Mouse (Mus musculus): ENCODE data around the gene A630095N17Rik. TPM values are rescaled to one million over a fixed set of nuclear protein-coding genes. Genes with fewer than 3 reads are reported as not detected.

A630095N17Rik gene
- polyA plus RNA-seq, 1 experiment from 2014 or later = not detected

DNA sequence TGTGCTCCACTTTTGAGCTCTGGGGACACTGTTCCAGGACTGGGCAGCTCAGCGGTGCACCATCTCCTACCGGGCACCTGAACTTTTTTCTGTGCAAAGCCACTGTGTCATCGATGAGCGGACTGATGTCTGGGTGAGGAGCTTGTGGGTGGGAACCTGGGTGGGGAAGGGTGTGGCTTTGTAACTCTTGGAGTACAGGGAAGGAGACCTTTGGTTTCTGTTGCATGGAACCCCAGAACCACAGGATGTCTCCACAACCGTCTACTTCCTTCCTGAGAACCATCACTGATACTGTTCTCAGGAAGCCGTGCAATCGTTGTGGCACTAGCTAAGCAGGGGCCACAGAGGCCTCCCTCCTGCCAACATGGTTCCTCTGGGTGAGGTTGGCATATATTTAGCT is 18.8 kb downstream of the A630095N17Rik start:
- 95% methylated on average over 7 of the region's 7 CpGs for WGBS
- H3K27me3 ChIP-seq (ENCODE audit: control insufficient read depth, insufficient read depth, low read length) = peaks cover 22% of the 10 kb centered on the region
- 0 out of 2 replicates have a peak, but pooled peaks cover 2% of the 10 kb centered on the region for H3K36me3 ChIP-seq (ENCODE audit: control insufficient read depth, insufficient read depth, low read length)
- H3K9ac ChIP-seq (ENCODE audit: low read depth, low read length) = no peak overlapping the region
- H3K4me2 ChIP-seq (replicated peaks; ENCODE audit: low read depth, low read length) = no peak overlapping the region
- H3K9me3 ChIP-seq (ENCODE audit: control insufficient read depth, low read length) = no peaks in the 10 kb centered on the region
- ATAC-seq (ENCODE audit: low FRiP score) = no peak
- no peak overlapping the region for H3K4me3 ChIP-seq (ENCODE audit: low read depth, low read length)
- H3K27ac ChIP-seq (ENCODE audit: low read depth, low read length) = no peak overlapping the region
- no peak for DNase-seq (ENCODE audit: low spot score)
- peaks cover 5% of the 10 kb centered on the region for H3K4me1 ChIP-seq (replicated peaks; ENCODE audit: control insufficient read depth, insufficient read depth, low read length)

DNA sequence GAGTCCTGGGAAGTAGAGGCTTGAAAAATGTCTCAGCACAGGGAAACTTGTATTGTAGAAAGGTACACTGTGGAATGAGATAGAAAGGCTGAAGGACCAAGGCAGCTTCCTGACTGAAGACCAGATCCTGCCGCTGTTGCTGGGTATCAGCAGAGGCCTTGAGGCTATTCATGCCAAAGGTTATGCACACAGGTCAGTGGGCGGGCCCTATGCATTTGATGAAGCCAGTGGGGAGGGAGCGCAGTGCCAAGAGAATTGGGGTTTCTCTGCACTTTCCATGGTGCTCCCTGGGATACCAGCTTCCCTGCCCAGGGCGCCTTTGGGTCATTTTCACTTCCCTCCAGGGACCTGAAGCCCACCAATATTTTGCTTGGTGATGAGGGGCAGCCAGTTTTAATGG is 19.4 kb downstream of the A630095N17Rik start:
- no peak overlapping the region for H3K4me2 ChIP-seq (replicated peaks; ENCODE audit: low read depth, low read length)
- H3K27ac ChIP-seq (ENCODE audit: low read depth, low read length) = no peak overlapping the region
- DNase-seq (ENCODE audit: low spot score) = no peak
- peaks cover 5% of the 10 kb centered on the region for H3K4me1 ChIP-seq (replicated peaks; ENCODE audit: control insufficient read depth, insufficient read depth, low read length)
- ATAC-seq (ENCODE audit: low FRiP score) = no peak
- no peak overlapping the region for H3K9ac ChIP-seq (ENCODE audit: low read depth, low read length)
- no peaks in the 10 kb centered on the region for H3K9me3 ChIP-seq (ENCODE audit: control insufficient read depth, low read length)
- 0 out of 2 replicates have a peak, but pooled peaks cover 2% of the 10 kb centered on the region for H3K36me3 ChIP-seq (ENCODE audit: control insufficient read depth, insufficient read depth, low read length)
- 75% methylated on average over 4 of the region's 4 CpGs for WGBS
- no peak overlapping the region for H3K4me3 ChIP-seq (ENCODE audit: low read depth, low read length)
- H3K27me3 ChIP-seq (ENCODE audit: control insufficient read depth, insufficient read depth, low read length) = peaks cover 17% of the 10 kb centered on the region

DNA sequence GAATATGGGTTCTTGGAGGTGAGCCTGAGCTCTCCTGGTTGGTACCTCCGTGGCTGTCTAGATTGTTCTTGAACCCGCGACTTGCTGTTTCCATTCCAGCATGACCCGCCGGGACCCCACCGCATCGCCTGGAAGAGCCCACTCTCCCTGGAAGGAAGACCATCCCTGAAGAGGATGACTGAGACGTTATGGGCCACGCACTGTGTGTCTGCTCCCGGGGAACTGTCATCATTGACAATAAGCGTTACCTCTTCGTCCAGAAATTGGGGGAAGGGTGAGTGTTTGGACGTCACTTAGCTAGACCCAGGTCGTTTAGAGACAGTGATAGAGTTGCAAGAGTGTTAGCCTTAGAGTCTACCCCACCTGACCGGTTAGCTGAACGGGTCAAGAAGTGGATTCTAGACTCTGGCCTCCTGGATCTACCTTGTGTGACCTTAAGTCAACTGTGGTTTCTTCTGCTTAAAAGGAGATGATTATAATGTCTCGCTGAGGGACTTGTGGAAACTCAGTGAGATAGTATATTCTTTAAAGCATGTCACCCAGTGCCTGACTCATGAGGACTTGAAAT is 20.7 kb downstream of the A630095N17Rik start:
- 14% methylated on average over 17 of the region's 17 CpGs for WGBS
- H3K4me3 ChIP-seq (ENCODE audit: low read depth, low read length) = peak overlapping the region; percentile 84
- ATAC-seq (ENCODE audit: low FRiP score) = no peak; the same call in 1 of the 2 replicates
- H3K9ac ChIP-seq (ENCODE audit: low read depth, low read length) = peak overlapping the region; percentile 91
- peaks cover 5% of the 10 kb centered on the region for H3K4me1 ChIP-seq (replicated peaks; ENCODE audit: control insufficient read depth, insufficient read depth, low read length)
- H3K36me3 ChIP-seq (ENCODE audit: control insufficient read depth, insufficient read depth, low read length) = 0 out of 2 replicates have a peak, but pooled peaks cover 2% of the 10 kb centered on the region
- H3K27me3 ChIP-seq (ENCODE audit: control insufficient read depth, insufficient read depth, low read length) = peaks cover 7% of the 10 kb centered on the region
- H3K9me3 ChIP-seq (ENCODE audit: control insufficient read depth, low read length) = no peaks in the 10 kb centered on the region
- DNase-seq (ENCODE audit: low spot score) = no peak
- H3K27ac ChIP-seq (ENCODE audit: low read depth, low read length) = no peak overlapping the region
- peak overlapping the region; percentile 88 for H3K4me2 ChIP-seq (replicated peaks; ENCODE audit: low read depth, low read length)

DNA sequence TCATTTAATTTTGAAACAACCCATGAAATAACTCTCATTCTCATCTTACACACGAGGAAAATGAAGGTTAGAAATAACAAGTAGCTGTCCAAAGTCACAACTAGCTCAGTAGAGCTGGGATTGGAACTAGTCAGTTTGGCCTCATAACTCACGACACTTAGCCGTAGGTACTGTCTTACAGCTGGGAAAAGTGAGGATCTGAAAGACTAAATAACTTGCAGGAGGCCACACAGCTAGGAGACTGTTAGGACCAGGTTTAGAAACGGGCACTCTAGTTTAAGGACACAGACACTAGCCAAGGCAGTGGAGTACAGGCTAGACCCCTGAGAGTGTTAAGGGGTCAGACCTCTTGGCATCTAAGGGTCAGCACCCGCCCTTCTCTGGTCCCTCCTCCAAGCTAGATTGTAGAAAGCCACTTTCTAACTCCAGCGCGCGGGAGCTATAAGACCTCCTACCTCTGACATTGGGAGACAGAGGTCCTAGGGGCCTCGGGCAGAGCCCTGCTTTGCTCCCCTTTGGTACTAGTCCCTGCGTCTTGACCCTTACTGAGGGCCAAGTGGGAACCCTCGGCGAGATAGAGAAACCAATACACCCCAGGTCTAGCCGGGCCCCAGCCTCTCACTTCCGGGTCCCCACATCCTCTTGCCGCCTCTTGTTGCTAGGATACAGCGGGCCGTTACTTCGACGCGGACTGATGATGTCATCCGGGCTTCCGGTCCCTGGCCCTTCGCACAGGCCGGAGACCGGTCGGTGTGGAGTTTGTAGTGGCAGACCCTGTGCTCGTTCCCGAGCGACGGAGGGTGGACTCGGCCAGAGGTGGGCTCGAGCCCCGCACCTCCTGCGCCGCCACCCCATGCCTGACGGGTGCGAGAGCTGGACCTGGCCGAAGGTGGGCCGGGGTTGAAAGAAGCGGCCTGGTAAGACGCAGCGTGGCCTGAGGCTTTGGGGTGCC is 21.5 kb downstream of the A630095N17Rik start, which contains the start of the genes Glb1l and Stk16:
TSS of gene Glb1l (minus strand) at position 678 of the 952 bp plus-strand sequence.
TSS of gene Stk16 (plus strand) at position 703 of the 952 bp plus-strand sequence.
- peaks cover 5% of the 10 kb centered on the region for H3K4me1 ChIP-seq (replicated peaks; ENCODE audit: control insufficient read depth, insufficient read depth, low read length)
- 6% methylated on average over 42 of the region's 42 CpGs for WGBS

DNA sequence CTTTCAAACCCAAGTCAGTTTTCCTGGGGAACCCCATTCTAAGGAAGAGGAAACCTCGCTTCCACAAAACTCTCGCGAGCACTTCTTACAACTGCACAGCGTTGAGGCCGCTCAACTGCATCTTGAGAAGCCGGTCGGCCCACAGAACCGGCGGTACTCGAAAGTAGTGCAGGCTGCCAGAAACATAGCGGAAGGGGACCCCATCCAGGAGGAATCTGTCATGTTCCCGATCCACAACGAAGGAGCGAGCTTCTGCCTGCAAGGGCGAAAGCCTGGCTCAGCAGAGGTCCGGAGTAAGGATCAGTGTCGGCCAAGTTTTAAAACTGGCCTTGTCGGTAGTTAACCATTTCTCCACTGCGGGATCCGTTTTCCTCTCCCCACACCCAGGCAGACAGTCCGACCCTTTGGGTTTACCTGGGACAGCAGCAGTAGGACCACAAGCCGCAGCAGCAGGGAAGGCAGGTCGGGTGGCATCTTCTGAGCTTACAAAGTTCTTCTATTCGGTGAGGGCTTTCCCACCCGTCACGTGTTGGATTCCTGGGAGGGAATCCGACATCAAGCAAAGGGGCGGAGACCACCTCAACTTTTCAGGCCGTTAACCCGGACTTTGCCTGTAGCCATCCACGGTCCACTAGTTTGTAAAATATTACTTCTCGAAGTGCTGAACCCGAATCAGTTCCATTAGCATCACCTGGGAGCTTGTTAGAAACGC is 22.8 kb downstream of the A630095N17Rik start:
- no peak overlapping the region for H3K27ac ChIP-seq (ENCODE audit: low read depth, low read length)

More for the DNA sequence above, 21.5 kb downstream of the A630095N17Rik start, which contains the start of the genes Glb1l and Stk16:
- peak within 1 kb of the TSS; percentile 91 for H3K9ac ChIP-seq (ENCODE audit: low read depth, low read length)
- peak; percentile 94 for ATAC-seq (ENCODE audit: low FRiP score)
- peak within 1 kb of the TSS; percentile 84 for H3K4me3 ChIP-seq (ENCODE audit: low read depth, low read length)
- DNase-seq (ENCODE audit: low spot score) = peak; percentile 98
- H3K9me3 ChIP-seq (ENCODE audit: control insufficient read depth, low read length) = no peaks in the 10 kb centered on the region
- H3K36me3 ChIP-seq (ENCODE audit: control insufficient read depth, insufficient read depth, low read length) = 0 out of 2 replicates have a peak, but pooled peaks cover 2% of the 10 kb centered on the region
- no peak within 1 kb of the TSS for H3K27ac ChIP-seq (ENCODE audit: low read depth, low read length)
- H3K27me3 ChIP-seq (ENCODE audit: control insufficient read depth, insufficient read depth, low read length) = peaks cover 5% of the 10 kb centered on the region; the same call in 1 of the 2 replicates
- H3K4me2 ChIP-seq (replicated peaks; ENCODE audit: low read depth, low read length) = peak within 1 kb of the TSS; percentile 88

DNA sequence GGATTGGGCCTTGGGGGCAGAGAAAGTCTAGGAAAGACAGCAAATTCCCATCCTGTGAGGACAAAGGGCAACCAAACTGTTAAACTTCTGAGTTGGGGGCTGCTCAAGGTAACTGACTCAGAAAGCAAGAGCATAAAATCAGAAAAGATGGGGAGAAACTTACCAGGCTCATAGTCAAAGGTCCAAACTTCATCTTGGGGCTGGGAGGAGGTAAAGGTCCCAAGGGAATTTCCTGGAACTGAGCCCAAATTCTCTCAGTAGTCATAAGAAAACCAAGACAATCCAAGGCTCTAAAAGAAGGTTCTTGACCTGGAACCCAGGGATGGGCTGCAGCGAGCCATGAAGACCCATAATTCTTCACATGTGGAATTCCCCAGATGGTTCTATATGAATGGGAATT is 30.7 kb downstream of the A630095N17Rik start:
- 91% methylated on average over 1 of the region's 1 CpGs for WGBS

More for the DNA sequence above, 22.8 kb downstream of the A630095N17Rik start:
- Histone ChIP-seq H3K4me2 (replicated peaks; ENCODE audit: low read depth, low read length) (peak overlapping the region; percentile 40), H3K4me1 (replicated peaks; ENCODE audit: control insufficient read depth, insufficient read depth, low read length) (peaks cover 5% of the 10 kb centered on the region), H3K36me3 (ENCODE audit: control insufficient read depth, insufficient read depth, low read length) (no peaks in the 10 kb centered on the region), H3K9ac (ENCODE audit: low read depth, low read length) (peak overlapping the region; percentile 46), H3K9me3 (ENCODE audit: control insufficient read depth, low read length) (no peaks in the 10 kb centered on the region), H3K4me3 (ENCODE audit: low read depth, low read length) (peak overlapping the region; percentile 25), H3K27me3 (ENCODE audit: control insufficient read depth, insufficient read depth, low read length) (peaks cover 5% of the 10 kb centered on the region; the same call in 1 of the 2 replicates)
- ATAC-seq (ENCODE audit: low FRiP score) (no peak), DNase-seq (ENCODE audit: low spot score) (peak; percentile 21)
- WGBS = 15% methylated on average over 34 of the region's 34 CpGs

DNA sequence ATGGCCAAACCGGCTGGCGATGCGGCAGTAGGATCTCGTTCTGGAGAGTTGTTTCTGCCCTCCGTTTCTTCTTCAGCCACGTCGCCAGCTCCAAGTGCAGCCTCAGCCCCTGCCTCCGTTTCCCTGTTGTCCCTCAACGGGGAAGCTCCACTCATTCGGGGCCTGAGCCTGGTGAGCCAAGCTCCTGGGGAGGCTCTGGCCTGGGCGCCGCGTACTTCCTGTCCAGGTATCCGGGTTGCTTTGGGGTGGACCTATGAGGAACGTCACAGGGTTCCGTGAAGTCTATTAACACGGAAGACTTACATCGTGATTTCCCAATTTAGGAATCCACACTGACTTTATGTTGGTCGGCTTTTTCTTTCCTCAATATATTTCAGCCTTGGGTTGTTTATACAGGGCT is 39.5 kb downstream of the A630095N17Rik start:
- H3K4me3 ChIP-seq (ENCODE audit: low read depth, low read length) = peak overlapping the region; percentile 78
- H3K9ac ChIP-seq (ENCODE audit: low read depth, low read length) = peak overlapping the region; percentile 85
- H3K36me3 ChIP-seq (ENCODE audit: control insufficient read depth, insufficient read depth, low read length) = no peaks in the 10 kb centered on the region
- peak overlapping the region; percentile 76 for H3K27ac ChIP-seq (ENCODE audit: low read depth, low read length)
- DNase-seq (ENCODE audit: low spot score) (no peak), ATAC-seq (ENCODE audit: low FRiP score) (peak; percentile 23; the same call in 1 of the 2 replicates)
- H3K4me1 ChIP-seq (replicated peaks; ENCODE audit: control insufficient read depth, insufficient read depth, low read length) = no peaks in the 10 kb centered on the region
- no peaks in the 10 kb centered on the region for H3K9me3 ChIP-seq (ENCODE audit: control insufficient read depth, low read length)
- no peaks in the 10 kb centered on the region for H3K27me3 ChIP-seq (ENCODE audit: control insufficient read depth, insufficient read depth, low read length)
- peak overlapping the region; percentile 95 for H3K4me2 ChIP-seq (replicated peaks; ENCODE audit: low read depth, low read length)
- 1% methylated on average over 19 of the region's 19 CpGs for WGBS

More for the DNA sequence above, 30.7 kb downstream of the A630095N17Rik start:
- Histone ChIP-seq H3K27me3 (ENCODE audit: control insufficient read depth, insufficient read depth, low read length) (no peaks in the 10 kb centered on the region), H3K4me3 (ENCODE audit: low read depth, low read length) (no peak overlapping the region), H3K4me2 (replicated peaks; ENCODE audit: low read depth, low read length) (no peak overlapping the region), H3K36me3 (ENCODE audit: control insufficient read depth, insufficient read depth, low read length) (no peaks in the 10 kb centered on the region), H3K4me1 (replicated peaks; ENCODE audit: control insufficient read depth, insufficient read depth, low read length) (no peaks in the 10 kb centered on the region), H3K9ac (ENCODE audit: low read depth, low read length) (no peak overlapping the region), H3K9me3 (ENCODE audit: control insufficient read depth, low read length) (no peaks in the 10 kb centered on the region), H3K27ac (ENCODE audit: low read depth, low read length) (no peak overlapping the region)
- no peak for ATAC-seq (ENCODE audit: low FRiP score)
- no peak for DNase-seq (ENCODE audit: low spot score)
